Mouse (Mus musculus) midbrain, embryonic 11.5 days (tissue): Measurements from ENCODE around the gene Fxyd6. TPM values are rescaled to one million over a fixed set of nuclear protein-coding genes. Genes with fewer than 3 reads are reported as not detected.

Source experiments
- ATAC-seq: fragments of 200-750 bp; cut with Nextera tagmentation; 2 replicates; pipeline ENCODE4 v1.8.0; 2017; ENCODE audit warnings: moderate TSS enrichment, moderate library complexity; ENCODE audit not compliant: low FRiP score
- DNase-seq: peaks from one replicate; pipeline ENCODE4 v3.0.0; 2015; ENCODE audit warnings: low spot score; ENCODE audit errors: missing footprints
- H3K27ac ChIP-seq: fragments of 300-500 bp; sonication (generic); 2 replicates; pipeline ENCODE4 v1.5.1; 2014; ENCODE audit warnings: low read depth, low read length
- H3K27me3 ChIP-seq: fragments of 300-500 bp; sonication (generic); 2 replicates; pipeline ENCODE4 v1.6.1; 2014; ENCODE audit warnings: mild to moderate bottlenecking, low read length, moderate library complexity, mixed read lengths; ENCODE audit not compliant: control insufficient read depth, insufficient read depth
- H3K36me3 ChIP-seq: fragments of 300-500 bp; sonication (generic); 2 replicates; pipeline ENCODE4 v1.6.1; 2014; ENCODE audit warnings: mild to moderate bottlenecking, low read length, moderate library complexity, mixed read lengths; ENCODE audit not compliant: control insufficient read depth, insufficient read depth
- H3K4me1 ChIP-seq: fragments of 300-500 bp; sonication (generic); 2 replicates; pipeline ENCODE4 v1.6.1; 2014; ENCODE audit warnings: low read length; ENCODE audit not compliant: control insufficient read depth, insufficient read depth
- H3K4me2 ChIP-seq: fragments of 300-500 bp; sonication (generic); 2 replicates; pipeline ENCODE4 v1.6.1; 2014; ENCODE audit warnings: mild to moderate bottlenecking, moderate library complexity
- H3K4me3 ChIP-seq: fragments of 300-500 bp; sonication (generic); 2 replicates; pipeline ENCODE4 v1.5.1; 2014; ENCODE audit warnings: low read depth, low read length
- H3K9ac ChIP-seq: fragments of 300-500 bp; sonication (generic); 2 replicates; pipeline ENCODE4 v1.6.1; 2014; ENCODE audit warnings: low read length
- H3K9me3 ChIP-seq: fragments of 300-500 bp; sonication (generic); 2 replicates; pipeline ENCODE4 v1.6.1; 2016; ENCODE audit warnings: low read length; ENCODE audit not compliant: control insufficient read depth
- WGBS: fragments of 180-500 bp; shearing (Covaris S2); extraction: QIAGEN DNeasy Blood & Tissue Kit; methylation state at CpG from one replicate; pipeline ENCODE4 v1.1.7; 2014; 5-methylcytosine and 5-hydroxymethylcytosine counted together
- polyA plus RNA-seq: library from polyadenylated mRNA; unstranded; fragments of >200 nt; fragmentation: Nextera tagmentation; extraction: Ambion mirVana; gene quantifications from 2 replicates; pipeline ENCODE4 v1.2.1, GENCODE M21; 2014

Fxyd6 gene
- polyA plus RNA-seq, 1 experiment from 2014 or later, result 129 TPM

GRCm38 (mm10) chr9:45429392-45429791 is 59.4 kb downstream of the Fxyd6 start:
- Histone ChIP-seq H3K4me2 (no peak overlapping the region), H3K9ac (no peak overlapping the region), H3K27ac (no peak overlapping the region), H3K4me3 (no peak overlapping the region), H3K9me3 (no peaks in the 10 kb centered on the region), H3K4me1 (peaks cover 9% of the 10 kb centered on the region), H3K36me3 (no peaks in the 10 kb centered on the region), H3K27me3 (peaks cover 40% of the 10 kb centered on the region)
- no peak for DNase-seq
- ATAC-seq, result no peak
- 33% methylated on average over 5 of the region's 5 CpGs for WGBS

GRCm38 (mm10) chr9:45429951-45430697 is 60.1 kb downstream of the Fxyd6 start:
- ATAC-seq (0 out of 2 replicates have a peak, but pooled peaks have one; percentile 46), DNase-seq (peak; percentile 88)
- Histone ChIP-seq H3K27ac (no peak overlapping the region), H3K4me3 (peak overlapping the region; percentile 31), H3K4me2 (peak overlapping the region; percentile 49), H3K4me1 (peaks cover 9% of the 10 kb centered on the region), H3K36me3 (no peaks in the 10 kb centered on the region), H3K27me3 (peaks cover 40% of the 10 kb centered on the region), H3K9ac (0 out of 2 replicates have a peak overlapping the region, but pooled peaks have one; percentile 44), H3K9me3 (no peaks in the 10 kb centered on the region)
- whole genome bisulfite sequencing, result 3% methylated on average over 43 of the region's 54 CpGs

GRCm38 (mm10) chr9:45430698-45430959 is 60.6 kb downstream of the Fxyd6 start:
- peak overlapping the region; percentile 31 for H3K4me3 ChIP-seq
- ATAC-seq (no peak), DNase-seq (no peak)
- H3K9ac ChIP-seq, result 0 out of 2 replicates have a peak overlapping the region, but pooled peaks have one; percentile 44
- H3K27ac ChIP-seq, result no peak overlapping the region
- H3K27me3 ChIP-seq, result peaks cover 40% of the 10 kb centered on the region
- no peaks in the 10 kb centered on the region for H3K36me3 ChIP-seq
- no peaks in the 10 kb centered on the region for H3K9me3 ChIP-seq
- peaks cover 9% of the 10 kb centered on the region for H3K4me1 ChIP-seq
- WGBS, result under 1% methylated on average over 15 of the region's 17 CpGs
- H3K4me2 ChIP-seq, result peak overlapping the region; percentile 49

GRCm38 (mm10) chr9:45431150-45431549 is 61.2 kb downstream of the Fxyd6 start:
- H3K4me1 ChIP-seq, result peaks cover 9% of the 10 kb centered on the region
- peak overlapping the region; percentile 49 for H3K4me2 ChIP-seq
- DNase-seq, result peak; percentile 86
- H3K36me3 ChIP-seq, result no peaks in the 10 kb centered on the region
- no peak for ATAC-seq
- peak overlapping the region; percentile 31; the same call in 1 of the 2 replicates for H3K4me3 ChIP-seq
- no peak overlapping the region for H3K27ac ChIP-seq
- H3K9me3 ChIP-seq, result no peaks in the 10 kb centered on the region
- WGBS, result 2% methylated on average over 26 of the region's 26 CpGs
- peaks cover 40% of the 10 kb centered on the region for H3K27me3 ChIP-seq
- no peak overlapping the region for H3K9ac ChIP-seq

- H3K27me3 ChIP-seq, result peaks cover 40% of the 10 kb centered on the region
Measured at GRCm38 (mm10) chr9:45432639-45433038, 62.7 kb downstream of the Fxyd6 start.

GRCm38 (mm10) chr9:45433119-45433518 is 63.1 kb downstream of the Fxyd6 start:
- ATAC-seq (no peak), DNase-seq (no peak)
- Histone ChIP-seq H3K27ac (no peak overlapping the region), H3K27me3 (peaks cover 40% of the 10 kb centered on the region), H3K36me3 (no peaks in the 10 kb centered on the region), H3K9me3 (no peaks in the 10 kb centered on the region), H3K4me3 (no peak overlapping the region), H3K4me1 (peaks cover 9% of the 10 kb centered on the region), H3K4me2 (no peak overlapping the region), H3K9ac (no peak overlapping the region)
- WGBS, result 75% methylated on average over 9 of the region's 9 CpGs

More at GRCm38 (mm10) chr9:45432639-45433038, 62.7 kb downstream of the Fxyd6 start:
- Histone ChIP-seq H3K4me2 (no peak overlapping the region), H3K9me3 (no peaks in the 10 kb centered on the region), H3K27ac (no peak overlapping the region), H3K4me1 (peaks cover 9% of the 10 kb centered on the region), H3K9ac (no peak overlapping the region), H3K4me3 (no peak overlapping the region), H3K36me3 (no peaks in the 10 kb centered on the region)
- DNase-seq (no peak), ATAC-seq (no peak)
- 79% methylated on average over 12 of the region's 12 CpGs for WGBS

GRCm38 (mm10) chr9:45434171-45434570 is 64.2 kb downstream of the Fxyd6 start:
- ATAC-seq, result no peak
- Histone ChIP-seq H3K4me2 (no peak overlapping the region), H3K36me3 (no peaks in the 10 kb centered on the region), H3K9me3 (no peaks in the 10 kb centered on the region), H3K9ac (no peak overlapping the region), H3K27ac (no peak overlapping the region), H3K4me1 (peaks cover 9% of the 10 kb centered on the region), H3K27me3 (peaks cover 34% of the 10 kb centered on the region), H3K4me3 (no peak overlapping the region)
- WGBS, result 91% methylated on average over 2 of the region's 2 CpGs
- no peak for DNase-seq

- Histone ChIP-seq H3K27me3 (no peaks in the 10 kb centered on the region; the same call in 1 of the 2 replicates), H3K27ac (no peak overlapping the region), H3K9me3 (no peaks in the 10 kb centered on the region), H3K36me3 (no peaks in the 10 kb centered on the region), H3K4me1 (no peaks in the 10 kb centered on the region), H3K4me3 (no peak overlapping the region), H3K4me2 (no peak overlapping the region), H3K9ac (no peak overlapping the region)
- WGBS, result 91% methylated on average over 4 of the region's 4 CpGs
- DNase-seq (no peak), ATAC-seq (no peak)
Measured at GRCm38 (mm10) chr9:45439025-45439424, 69.0 kb downstream of the Fxyd6 start.

- no peak overlapping the region for H3K4me2 ChIP-seq
- H3K27ac ChIP-seq, result no peak overlapping the region
- H3K4me1 ChIP-seq, result no peaks in the 10 kb centered on the region
- no peaks in the 10 kb centered on the region for H3K9me3 ChIP-seq
- ATAC-seq, result no peak
- WGBS, result 84% methylated on average over 16 of the region's 16 CpGs
- no peak overlapping the region for H3K4me3 ChIP-seq
- H3K36me3 ChIP-seq, result no peaks in the 10 kb centered on the region
- no peak overlapping the region for H3K9ac ChIP-seq
- no peaks in the 10 kb centered on the region for H3K27me3 ChIP-seq
- peak; percentile 28 for DNase-seq
Measured at GRCm38 (mm10) chr9:45440083-45440784, 70.2 kb downstream of the Fxyd6 start.
